Mouse (Mus musculus): ENCODE measurements at regions not wholly inside any gene's neighbourhood (a gene's known extent, or its start where the extent isn't known, plus 50 kb on each side); places are given as distances from the start of the nearest gene placed in this dataset.
A peak's percentile ranks its signal among the peaks of the same experiment; 100 is the strongest.

DNA sequence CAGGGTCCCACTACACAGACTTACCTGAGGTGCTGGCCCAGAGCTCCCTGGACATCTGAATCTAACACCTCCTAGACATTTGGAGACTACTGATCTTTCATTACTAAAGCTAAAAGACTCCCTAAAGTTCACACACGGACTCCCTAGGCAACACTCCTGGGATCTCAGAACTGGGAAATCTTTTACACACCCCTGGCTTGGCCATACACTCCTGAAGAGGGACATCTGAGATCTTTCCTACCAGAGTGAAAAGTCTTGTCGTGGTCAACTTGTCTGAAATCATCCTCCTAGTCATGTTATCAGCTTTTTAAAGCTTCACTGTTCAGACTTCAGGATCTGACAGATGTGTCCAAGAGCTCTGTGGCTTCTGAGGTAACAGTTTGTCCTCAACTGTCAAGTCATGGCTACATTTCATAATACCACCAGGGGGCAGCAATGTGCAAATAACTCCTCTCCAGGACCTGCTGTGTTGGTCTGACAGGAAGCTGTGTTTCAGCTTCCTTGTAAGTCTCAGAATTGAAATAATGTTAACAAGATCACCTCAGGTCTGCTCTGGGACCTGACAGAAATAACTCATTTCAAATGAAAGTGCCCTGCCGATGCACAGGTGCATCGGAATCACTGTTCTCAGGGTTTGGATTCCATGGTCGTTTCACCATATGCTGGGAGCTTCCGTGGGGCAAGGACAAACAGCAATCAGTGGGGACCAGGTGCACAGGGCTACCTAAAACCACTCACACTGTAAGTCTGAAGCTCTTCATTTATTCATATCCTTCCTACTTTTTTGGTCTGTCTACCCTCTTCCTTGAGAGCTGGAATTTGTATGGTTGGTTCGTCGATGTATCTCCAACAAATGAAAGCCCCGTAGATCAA is 92.3 kb upstream of the C1qtnf7 start:
- peak; percentile 80 for DNase-seq (ENCODE audit: low read depth)

DNA sequence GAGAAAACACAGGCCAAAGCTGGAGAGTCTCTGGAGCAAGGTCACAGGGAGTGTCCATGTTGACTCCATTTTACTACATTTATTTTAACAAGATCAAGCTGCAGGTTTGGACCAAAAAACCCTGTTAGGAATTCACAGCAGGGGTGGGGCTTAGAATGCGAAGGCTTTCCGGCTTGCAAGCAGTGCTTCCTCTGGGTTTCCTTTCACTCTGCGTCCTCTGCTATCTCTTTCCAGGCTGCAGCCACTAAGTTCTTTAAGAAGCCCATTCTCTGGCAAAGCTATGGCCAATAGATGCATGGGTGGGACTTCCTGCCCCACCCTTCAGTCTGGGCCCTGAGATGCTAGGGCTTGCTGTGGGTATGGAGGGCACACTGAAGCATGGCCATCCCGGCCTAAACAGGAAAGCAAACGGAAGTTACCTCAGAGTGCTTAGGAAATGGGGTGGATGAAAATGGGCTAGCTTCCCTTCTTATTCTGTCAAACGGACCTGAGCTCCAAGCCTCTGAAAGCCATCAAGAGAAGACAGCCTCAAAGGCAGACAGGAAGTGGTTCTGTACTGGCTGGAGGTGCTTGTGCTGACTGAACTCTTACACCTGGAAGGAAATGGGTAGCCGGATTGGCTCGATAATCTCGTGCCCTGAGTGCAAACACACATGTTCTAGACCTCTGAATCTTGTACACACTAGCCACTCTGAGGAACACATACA is 90.6 kb upstream of the C1qtnf7 start:
- DNase-seq (ENCODE audit: low read depth), result peak; percentile 44

DNA sequence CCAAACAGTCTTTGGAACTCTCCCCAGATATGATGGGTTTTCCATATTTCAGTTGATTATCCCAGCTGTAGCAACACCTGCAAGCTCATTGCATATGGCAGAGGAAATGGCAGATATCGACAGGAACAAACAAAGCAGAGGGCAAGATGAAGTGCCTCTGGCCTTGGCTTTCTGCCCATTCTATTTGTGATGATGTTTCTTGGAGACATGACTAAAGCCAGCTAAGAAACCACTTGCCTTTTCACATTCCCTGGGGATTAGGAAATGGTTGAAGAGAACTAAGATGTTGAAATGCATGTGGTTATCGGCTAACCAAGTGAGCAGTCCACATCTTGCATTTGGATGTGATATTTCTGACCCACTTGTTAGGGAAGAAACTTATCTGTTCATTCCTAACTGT is 82.0 kb upstream of the C1qtnf7 start:
- no peak for DNase-seq (ENCODE audit: low read depth)

DNA sequence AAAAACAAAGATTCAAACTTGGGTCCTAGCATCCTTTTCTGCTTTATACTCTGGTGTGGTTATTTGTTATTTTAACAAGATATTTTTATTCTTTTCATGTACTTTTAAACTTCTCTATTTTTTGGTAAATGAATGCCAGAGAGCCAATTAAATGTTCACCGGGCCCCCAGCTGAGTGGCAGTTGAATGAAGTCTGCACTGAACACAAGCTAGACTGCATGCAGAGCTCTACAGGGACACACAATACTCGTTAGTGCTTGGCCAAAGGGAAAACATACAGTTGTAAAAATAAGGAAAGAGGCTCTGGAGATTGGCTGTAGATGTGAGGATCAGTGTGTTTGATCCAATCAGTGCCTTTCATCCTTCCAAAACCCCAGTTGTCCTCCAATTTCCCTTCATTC is 76.1 kb upstream of the C1qtnf7 start:
- DNase-seq (ENCODE audit: low read depth), result no peak

DNA sequence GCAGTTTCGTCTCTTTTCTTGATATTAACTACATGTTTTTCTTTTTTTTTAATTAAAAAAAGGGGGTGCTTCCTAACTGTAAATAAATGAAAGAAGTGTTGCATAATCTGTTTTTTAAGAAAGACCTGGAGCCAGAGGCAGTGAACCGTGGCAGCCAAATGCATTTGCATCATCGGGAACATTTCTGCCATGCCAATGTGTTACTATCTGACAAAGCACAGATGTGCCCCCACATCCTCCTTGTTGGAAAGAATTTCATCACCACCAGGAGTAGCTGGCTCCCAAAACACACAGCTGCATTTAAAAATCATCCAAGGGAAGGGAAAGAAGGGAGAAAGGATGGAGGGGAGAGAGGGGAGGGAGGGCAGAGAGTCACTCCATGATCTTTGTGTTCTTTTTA is 74.0 kb upstream of the C1qtnf7 start:
- DNase-seq (ENCODE audit: low read depth), result no peak

- DNase-seq (ENCODE audit: low read depth), result no peak
These were observed 70.6 kb upstream of the C1qtnf7 start for GRCm38 (mm10) chr5:43444582-43445214.

DNA sequence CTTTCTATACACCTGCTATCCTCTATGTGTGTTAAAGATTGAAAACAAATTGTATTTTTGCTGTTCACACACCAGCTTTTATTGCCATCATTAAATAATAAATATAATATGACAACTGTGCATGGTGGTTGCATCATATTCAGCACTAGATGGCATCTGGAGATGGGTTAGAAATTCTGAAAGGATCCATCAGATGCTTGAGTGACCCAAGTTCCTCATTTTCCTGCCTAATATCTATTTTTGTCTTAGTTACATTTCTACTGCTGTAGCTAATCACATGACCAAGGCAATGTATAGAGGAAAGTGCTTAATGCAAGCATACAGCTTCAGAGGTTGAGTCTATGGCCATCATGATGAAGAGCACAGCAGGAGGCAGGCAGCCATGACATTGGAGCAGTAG is 69.7 kb upstream of the C1qtnf7 start:
- DNase-seq (ENCODE audit: low read depth), result no peak

DNA sequence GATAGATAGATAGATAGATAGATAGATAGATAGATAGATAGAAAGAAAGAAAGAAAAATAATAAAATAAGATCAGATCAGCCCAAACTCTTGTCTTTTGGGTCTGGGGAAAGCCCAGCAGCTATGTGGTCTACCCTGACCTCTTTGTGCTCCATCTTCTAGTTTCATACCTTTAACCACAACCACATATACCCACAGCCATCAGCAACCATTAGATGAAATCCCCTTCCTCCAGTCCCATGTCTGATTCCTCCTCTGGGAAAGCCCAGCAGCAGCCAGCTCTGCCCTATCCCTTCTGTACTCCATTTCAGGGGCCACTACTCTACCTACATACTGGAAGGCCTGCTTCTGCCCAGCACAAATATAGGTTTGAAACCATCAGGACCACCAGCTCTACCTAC is 69.0 kb upstream of the C1qtnf7 start:
- DNase-seq (ENCODE audit: low read depth), result no peak

DNA sequence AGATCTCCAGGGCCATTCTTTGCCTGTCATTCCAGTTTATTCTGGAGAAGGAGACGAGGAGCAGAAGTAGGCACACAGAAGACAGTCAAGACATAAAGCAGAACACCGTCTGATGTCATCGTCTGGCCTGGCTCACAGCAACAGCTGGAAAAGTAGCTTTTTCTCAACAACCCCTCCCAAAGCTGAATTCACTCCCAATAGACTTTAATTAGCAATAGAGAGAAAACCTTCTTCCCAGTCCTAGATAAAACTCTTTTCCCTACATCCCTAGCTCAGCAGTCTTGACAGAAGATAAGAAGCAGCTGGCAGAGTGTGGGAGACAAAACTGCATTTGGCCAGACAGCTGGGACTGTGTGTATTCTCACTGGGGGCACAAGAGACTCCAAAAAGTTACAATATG is 59.3 kb upstream of the C1qtnf7 start:
- DNase-seq (ENCODE audit: low read depth), result no peak

- no peak for DNase-seq (ENCODE audit: low read depth)
These were observed 57.6 kb upstream of the C1qtnf7 start for GRCm38 (mm10) chr5:43457725-43458124.

GRCm38 (mm10) chr5:43461987-43462715 is 53.2 kb upstream of the C1qtnf7 start:
- DNase-seq (ENCODE audit: low read depth), result no peak

Measured in naive thymus-derived CD4-positive, alpha-beta T cell, adult 2 months (primary cell).